Mouse (Mus musculus): ENCODE measurements at regions not wholly inside any gene's neighbourhood (a gene's known extent, or its start where the extent isn't known, plus 50 kb on each side); places are given as distances from the start of the nearest gene placed in this dataset.

- DNase-seq (ENCODE audit: low spot score) = no peak
Observed at GRCm38 (mm10) chr1:35428126-35428840, 578.5 kb downstream of the Plekhb2 start.

GRCm38 (mm10) chr1:35429471-35429870 lies 579.7 kb downstream of the Plekhb2 start:
- no peak for DNase-seq (ENCODE audit: low spot score)

GRCm38 (mm10) chr1:35435721-35436120 lies 585.9 kb downstream of the Plekhb2 start:
- DNase-seq (ENCODE audit: low spot score) = no peak

- no peak for DNase-seq (ENCODE audit: low spot score)
Observed at GRCm38 (mm10) chr1:35447345-35447744, 597.6 kb downstream of the Plekhb2 start.

GRCm38 (mm10) chr1:35452441-35453107 lies 602.8 kb downstream of the Plekhb2 start:
- DNase-seq (ENCODE audit: low spot score) = no peak

- no peak for DNase-seq (ENCODE audit: low spot score)
Observed at GRCm38 (mm10) chr1:35457591-35457990, 607.8 kb downstream of the Plekhb2 start.

- DNase-seq (ENCODE audit: low spot score) = no peak
Observed at GRCm38 (mm10) chr1:35465081-35465480, 603.1 kb upstream of the Hs6st1 start.

- DNase-seq (ENCODE audit: low spot score) = no peak
Observed at GRCm38 (mm10) chr1:35469185-35469753, 598.9 kb upstream of the Hs6st1 start.

- DNase-seq (ENCODE audit: low spot score) = no peak
Observed at GRCm38 (mm10) chr1:35478262-35478661, 589.9 kb upstream of the Hs6st1 start.

GRCm38 (mm10) chr1:35495963-35496362 lies 572.2 kb upstream of the Hs6st1 start:
- DNase-seq (ENCODE audit: low spot score) = no peak

GRCm38 (mm10) chr1:35522951-35523350 lies 545.2 kb upstream of the Hs6st1 start:
- no peak for DNase-seq (ENCODE audit: low spot score)

- no peak for DNase-seq (ENCODE audit: low spot score)
Observed at GRCm38 (mm10) chr1:35523790-35524362, 544.3 kb upstream of the Hs6st1 start.

- no peak for DNase-seq (ENCODE audit: low spot score)
Observed at GRCm38 (mm10) chr1:35524788-35525187, 543.4 kb upstream of the Hs6st1 start.

- no peak for DNase-seq (ENCODE audit: low spot score)
Observed at GRCm38 (mm10) chr1:35527750-35528476, 540.3 kb upstream of the Hs6st1 start.

GRCm38 (mm10) chr1:35535470-35535869 lies 532.7 kb upstream of the Hs6st1 start:
- no peak for DNase-seq (ENCODE audit: low spot score)

GRCm38 (mm10) chr1:35536276-35536675 lies 531.9 kb upstream of the Hs6st1 start:
- no peak for DNase-seq (ENCODE audit: low spot score)

- DNase-seq (ENCODE audit: low spot score) = no peak
Observed at GRCm38 (mm10) chr1:35548845-35549244, 519.4 kb upstream of the Hs6st1 start.

GRCm38 (mm10) chr1:35551503-35551902 lies 516.7 kb upstream of the Hs6st1 start:
- DNase-seq (ENCODE audit: low spot score) = no peak

- DNase-seq (ENCODE audit: low spot score) = no peak
Observed at GRCm38 (mm10) chr1:35562786-35563185, 505.4 kb upstream of the Hs6st1 start.

- no peak for DNase-seq (ENCODE audit: low spot score)
Observed at GRCm38 (mm10) chr1:35575203-35575602, 493.0 kb upstream of the Hs6st1 start.

GRCm38 (mm10) chr1:35579392-35579791 lies 488.8 kb upstream of the Hs6st1 start:
- no peak for DNase-seq (ENCODE audit: low spot score)

- DNase-seq (ENCODE audit: low spot score) = no peak
Observed at GRCm38 (mm10) chr1:35579992-35580391, 488.2 kb upstream of the Hs6st1 start.
